8 mouse cellular contexts compared by ENCODE assay signal in genomic region chr6:37870245-37871136, GRCm38 (mm10). TPM values are rescaled to one million over a fixed set of nuclear protein-coding genes. Genes with fewer than 3 reads are reported as not detected.
A peak's percentile ranks its signal among the peaks of the same experiment; 100 is the strongest.
DNase-seq lines count a peak whose midpoint lies in the region; ATAC-seq lines count a peak whose summit lies in the region.

Gene Trim24 (plus strand): TSS chr6:37870811.

- H3K9me3 ChIP-seq in hindbrain, embryonic 14.5 days (ENCODE audit: control insufficient read depth, low read length), result peaks cover 32% of the 10 kb centered on the region

- peak within 1 kb of the TSS; percentile 92 for H3K4me3 ChIP-seq in hindbrain, embryonic 14.5 days (replicated peaks; ENCODE audit: low read length)

- H3K27ac ChIP-seq in hindbrain, embryonic 14.5 days, result peak within 1 kb of the TSS; percentile 99

- H3K27me3 ChIP-seq in hindbrain, embryonic 14.5 days (ENCODE audit: control insufficient read depth, insufficient read depth, low read length), result no peaks in the 10 kb centered on the region

- H3K4me2 ChIP-seq in hindbrain, embryonic 14.5 days (replicated peaks), result peak within 1 kb of the TSS; percentile 51

- peak; percentile 98 for DNase-seq in R1 (ENCODE audit: low read depth, low spot score)
- DNase-seq in cerebellum, postnatal 25 days, result peak; percentile 96 to 99
- peak; percentile 77 to 90 for DNase-seq in frontal cortex, postnatal 25 days (ENCODE audit: low spot score in 2 of 2)
- peak; percentile 98 for DNase-seq in hindbrain, embryonic 14.5 days (ENCODE audit: low spot score)
- DNase-seq in layer of hippocampus, postnatal 36 days, result peak; percentile 94 to 95
- peak; percentile 97 for DNase-seq in lung, postnatal 36 days
- DNase-seq in retina, postnatal 1 day, result peak; percentile 99
- DNase-seq in urinary bladder, adult 18-20 months (ENCODE audit: low spot score in 2 of 2), result peak; percentile 87 to 94

- H3K9ac ChIP-seq in hindbrain, embryonic 14.5 days, result peak within 1 kb of the TSS; percentile 91

- WGBS in hindbrain, embryonic 14.5 days, result under 1% methylated on average over 84 of the region's 89 CpGs

- H3K36me3 ChIP-seq in hindbrain, embryonic 14.5 days (replicated peaks; ENCODE audit: control insufficient read depth, insufficient read depth), result peaks cover 6% of the 10 kb centered on the region

- peak; percentile 98 for ATAC-seq in hindbrain, embryonic 14.5 days (ENCODE audit: low FRiP score)

- no peaks in the 10 kb centered on the region for H3K4me1 ChIP-seq in hindbrain, embryonic 14.5 days (replicated peaks; ENCODE audit: control insufficient read depth, insufficient read depth, low read length)

RNA-seq across cellular contexts. Expression of gene Trim24, which starts in this region (rescaled TPM):
- 32.0 and 32.6 TPM in 2 replicates for polyA plus RNA-seq in hindbrain, embryonic 14.5 days (2014; fragmentation: Nextera tagmentation; extraction: Ambion mirVana)
- 10 to 100 TPM; 36.9 to 39.9 TPM for total RNA-seq in layer of hippocampus, postnatal 36 days (2021)

Comparison
In these comparisons a context has a peak if more than half of its experiments do, and no peak if none do; other contexts are left out.
1. Peak in every context shown above with its lines: DNase-seq, ATAC-seq, H3K4me3 ChIP-seq and H3K27ac ChIP-seq.